Mouse (Mus musculus) erythroblast, embryonic 14.5 days (primary cell): ENCODE results near the gene Actg1.

ENCODE experiments used
- GATA1 ChIP-seq: IDR thresholded peaks from 2 replicates; pipeline ENCODE4 v1.6.1; 2012; ENCODE audit warnings: low read length, inconsistent platforms, mixed read lengths
- TAL1 ChIP-seq: IDR thresholded peaks from 3 replicates; pipeline ENCODE4 v1.6.1; 2012; ENCODE audit warnings: low read length, inconsistent platforms, mixed read lengths

- TF ChIP-seq GATA1 (no peak), TAL1 (no peak)
These were observed 14.5 kb upstream of the Actg1 start for GRCm38 (mm10) chr11:120362891-120363290.
